Mouse (Mus musculus) spleen, adult 2 months (tissue): ENCODE data around the gene Atf6b. TPM values are rescaled to one million over a fixed set of nuclear protein-coding genes. Genes with fewer than 3 reads are reported as not detected.

ENCODE experiments used
- DNase-seq, 2 experiments: peaks; one replicate each; pipeline versions ENCODE4 v3.0.0 to v3.0.0-alpha.2; 2012 to 2021; ENCODE audit warnings: low spot score in 2 of 2, low read depth in 1 of 2
- H3K27ac ChIP-seq: fragments of 200-500 bp; 2 replicates; pipeline ENCODE4 v1.5.1; 2012; ENCODE audit warnings: low read length, inconsistent platforms; ENCODE audit not compliant: insufficient read depth
- H3K27me3 ChIP-seq: fragments of 200-500 bp; 2 replicates; pipeline ENCODE4 v1.6.1; 2012; ENCODE audit warnings: mild to moderate bottlenecking, moderate library complexity, low read length, inconsistent platforms; ENCODE audit not compliant: control insufficient read depth, insufficient read depth
- H3K36me3 ChIP-seq: fragments of 200-500 bp; 2 replicates; pipeline ENCODE4 v1.6.1; 2012; ENCODE audit warnings: mild to moderate bottlenecking, low read length, inconsistent platforms; ENCODE audit not compliant: control insufficient read depth, insufficient read depth
- H3K4me1 ChIP-seq: fragments of 200-500 bp; 2 replicates; pipeline ENCODE4 v1.6.1; 2011; ENCODE audit warnings: inconsistent platforms; ENCODE audit not compliant: control insufficient read depth, insufficient read depth, insufficient read length
- H3K4me3 ChIP-seq: fragments of 200-500 bp; 2 replicates; pipeline ENCODE4 v1.5.1; 2011; ENCODE audit warnings: mild to moderate bottlenecking, inconsistent platforms; ENCODE audit not compliant: insufficient read depth, insufficient read length; ENCODE audit errors: extremely low read depth
- CTCF ChIP-seq: fragments of 200-500 bp; IDR thresholded peaks from 2 replicates; pipeline ENCODE4 v1.5.1; 2011; ENCODE audit warnings: mild to moderate bottlenecking, inconsistent platforms; ENCODE audit not compliant: insufficient read depth, insufficient read length, insufficient replicate concordance; ENCODE audit errors: extremely low read depth
- POLR2A ChIP-seq: fragments of 200-500 bp; IDR thresholded peaks from 2 replicates; pipeline ENCODE4 v1.6.1; 2011; ENCODE audit warnings: low read depth, low read length, inconsistent platforms
- WGBS: fragments of 180-500 bp; shearing (Covaris S2); methylation state at CpG from one replicate; pipeline ENCODE4 v1.1.7; 2018; 5-methylcytosine and 5-hydroxymethylcytosine counted together
- polyA plus RNA-seq: library from polyadenylated mRNA; depleted of rRNA; stranded (reverse); fragments of >200 nt; gene quantifications from 2 replicates; pipeline ENCODE4 v1.2.3, GENCODE M21; 2012; rRNA removed

The Atf6b gene
- 76.4 and 102 TPM in 2 replicates for polyA plus RNA-seq

GRCm38 (mm10) chr17:34646906-34647787 lies at the start of gene Atf6b:
Gene Atf6b, plus strand, starts transcription at chr17:34647146.
- peak; percentile 93 to 96 for DNase-seq
- H3K36me3 ChIP-seq = peaks cover 20% of the 10 kb centered on the region
- peak within 1 kb of the TSS; percentile 92 for H3K4me3 ChIP-seq
- WGBS = 1% methylated on average over 66 of the region's 66 CpGs
- TF ChIP-seq CTCF (no peak), POLR2A (peak; percentile 53)
- no peaks in the 10 kb centered on the region for H3K27me3 ChIP-seq
- H3K27ac ChIP-seq = peak within 1 kb of the TSS; percentile 69
- H3K4me1 ChIP-seq = peaks cover 15% of the 10 kb centered on the region; the same call in 1 of the 2 replicates

GRCm38 (mm10) chr17:34597566-34598095 lies 49.3 kb upstream of the Atf6b start, which contains the start of gene Ager:
Gene Ager, plus strand, starts transcription at chr17:34597862.
- no peaks in the 10 kb centered on the region for H3K27me3 ChIP-seq
- TF ChIP-seq CTCF (no peak), POLR2A (no peak)
- no peak for DNase-seq
- peaks cover 8% of the 10 kb centered on the region; the same call in 1 of the 2 replicates for H3K4me1 ChIP-seq
- no peak within 1 kb of the TSS for H3K4me3 ChIP-seq
- peak within 1 kb of the TSS; percentile 20; the same call in 1 of the 2 replicates for H3K27ac ChIP-seq
- 59% methylated on average over 6 of the region's 6 CpGs for WGBS
- peaks cover 31% of the 10 kb centered on the region for H3K36me3 ChIP-seq

GRCm38 (mm10) chr17:34599891-34600290 lies 47.1 kb upstream of the Atf6b start:
- no peak for DNase-seq
- peaks cover 11% of the 10 kb centered on the region; the same call in 1 of the 2 replicates for H3K4me1 ChIP-seq
- H3K27me3 ChIP-seq = no peaks in the 10 kb centered on the region
- H3K4me3 ChIP-seq = no peak overlapping the region
- H3K27ac ChIP-seq = no peak overlapping the region
- no peak for TF ChIP-seq POLR2A
- TF ChIP-seq CTCF = no peak
- H3K36me3 ChIP-seq = peaks cover 21% of the 10 kb centered on the region
- WGBS = 86% methylated on average over 9 of the region's 9 CpGs

GRCm38 (mm10) chr17:34601796-34602195 lies 45.1 kb upstream of the Atf6b start:
- no peak for DNase-seq
- 90% methylated on average over 12 of the region's 12 CpGs for WGBS
- H3K27ac ChIP-seq = no peak overlapping the region
- no peak for TF ChIP-seq CTCF
- no peaks in the 10 kb centered on the region for H3K27me3 ChIP-seq
- peaks cover 7% of the 10 kb centered on the region for H3K36me3 ChIP-seq
- H3K4me3 ChIP-seq = no peak overlapping the region
- peaks cover 19% of the 10 kb centered on the region; the same call in 1 of the 2 replicates for H3K4me1 ChIP-seq

GRCm38 (mm10) chr17:34603375-34604060 lies 43.4 kb upstream of the Atf6b start, which contains the start of gene Rnf5:
Gene Rnf5, minus strand, starts transcription at chr17:34603690.
- Histone ChIP-seq H3K36me3 (peaks cover 7% of the 10 kb centered on the region), H3K27me3 (no peaks in the 10 kb centered on the region), H3K4me3 (peak within 1 kb of the TSS; percentile 90), H3K27ac (peak within 1 kb of the TSS; percentile 96), H3K4me1 (peaks cover 30% of the 10 kb centered on the region; the same call in 1 of the 2 replicates)
- WGBS = under 1% methylated on average over 30 of the region's 30 CpGs
- TF ChIP-seq CTCF (no peak), POLR2A (no peak)
- DNase-seq = peak; percentile 98 to 100

- Histone ChIP-seq H3K36me3 (peaks cover 7% of the 10 kb centered on the region), H3K27me3 (no peaks in the 10 kb centered on the region), H3K27ac (peak within 1 kb of the TSS; percentile 96), H3K4me3 (peak within 1 kb of the TSS; percentile 90), H3K4me1 (peaks cover 33% of the 10 kb centered on the region; the same call in 1 of the 2 replicates)
- TF ChIP-seq POLR2A = peak; percentile 70
- no peak for TF ChIP-seq CTCF
- peak in 1 of 2 experiments; percentile 98 for DNase-seq
- WGBS = under 1% methylated on average over 35 of the region's 35 CpGs
Measured at GRCm38 (mm10) chr17:34604061-34604508, 42.9 kb upstream of the Atf6b start, which contains the start of gene Agpat1. Gene Agpat1, plus strand, starts transcription at chr17:34604262.
